Mouse (Mus musculus) heart, embryonic 10.5 days (tissue): ENCODE measurements around the gene Cby3. TPM values are rescaled to one million over a fixed set of nuclear protein-coding genes. Genes with fewer than 3 reads are reported as not detected.

Experiments
- DNase-seq: peaks from one replicate; pipeline ENCODE4 v3.0.0-alpha.2; 2017; ENCODE audit warnings: low spot score
- H3K27ac ChIP-seq: fragments of 300-500 bp; sonication (generic); 2 replicates; pipeline ENCODE4 v1.5.1; 2016; ENCODE audit warnings: mild to moderate bottlenecking
- H3K27me3 ChIP-seq: fragments of 300-500 bp; sonication (generic); 2 replicates; pipeline ENCODE4 v1.6.1; 2016; ENCODE audit warnings: mild to moderate bottlenecking; ENCODE audit not compliant: poor library complexity, insufficient read depth, severe bottlenecking
- H3K36me3 ChIP-seq: fragments of 300-500 bp; sonication (generic); 2 replicates; pipeline ENCODE4 v1.6.1; 2016; ENCODE audit warnings: mild to moderate bottlenecking, moderate library complexity
- H3K4me1 ChIP-seq: fragments of 300-500 bp; sonication (generic); 2 replicates; pipeline ENCODE4 v1.6.1; 2016; ENCODE audit warnings: mild to moderate bottlenecking
- H3K4me3 ChIP-seq: fragments of 300-500 bp; sonication (generic); 2 replicates; pipeline ENCODE4 v1.5.1; 2016; ENCODE audit warnings: mild to moderate bottlenecking, moderate library complexity
- H3K9me3 ChIP-seq: fragments of 300-500 bp; sonication (generic); 2 replicates; pipeline ENCODE4 v1.6.1; 2016; ENCODE audit warnings: mild to moderate bottlenecking, moderate library complexity
- WGBS: fragments of 180-500 bp; shearing (Covaris S2); methylation state at CpG from one replicate; pipeline ENCODE4 v1.1.7; 2016; 5-methylcytosine and 5-hydroxymethylcytosine counted together
- polyA plus RNA-seq: library from polyadenylated mRNA; unstranded; fragments of >200 nt; fragmentation: Nextera tagmentation; extraction: Ambion mirVana; gene quantifications from 2 replicates; pipeline ENCODE4 v1.2.1, GENCODE M21; 2016

Gene Cby3
- polyA plus RNA-seq, 1 experiment from 2014 or later: 0.39 TPM

DNA sequence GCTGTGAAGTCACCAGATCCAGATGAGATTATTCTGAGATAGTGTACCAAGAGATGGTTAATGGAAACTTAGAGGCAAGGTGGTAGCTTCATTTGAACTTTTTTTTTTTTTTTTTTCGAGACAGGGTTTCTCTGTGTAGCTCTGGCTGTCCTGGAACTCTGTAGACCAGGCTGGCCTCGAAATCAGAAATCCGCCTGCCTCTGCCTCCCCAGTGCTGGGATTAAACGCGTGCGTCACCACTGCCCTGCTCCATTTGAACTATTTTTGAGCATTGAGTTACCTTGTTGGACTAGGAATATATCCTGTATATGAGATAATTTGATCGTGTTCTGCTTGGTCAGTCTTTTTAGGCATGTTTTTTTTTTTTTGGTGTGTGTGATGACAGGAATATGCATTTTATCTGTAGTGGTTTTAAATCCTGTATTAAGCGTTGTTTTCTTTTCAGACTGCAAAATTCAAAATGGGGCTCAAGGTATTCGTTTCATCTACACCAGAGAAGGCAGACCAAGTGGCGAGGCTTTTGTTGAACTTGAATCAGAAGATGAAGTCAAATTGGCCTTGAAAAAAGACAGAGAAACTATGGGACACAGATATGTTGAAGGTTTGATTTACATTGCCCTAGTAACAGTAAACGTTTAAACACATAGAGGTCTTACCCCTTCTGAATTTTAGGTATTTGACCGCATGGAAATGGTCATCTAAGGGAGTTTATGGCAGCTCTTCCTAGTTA is 24.9 kb downstream of the Cby3 start:
- Histone ChIP-seq H3K4me3 (peak overlapping the region; percentile 99), H3K4me1 (peaks cover 18% of the 10 kb centered on the region), H3K9me3 (no peaks in the 10 kb centered on the region), H3K36me3 (peaks cover 49% of the 10 kb centered on the region), H3K27ac (no peak overlapping the region), H3K27me3 (no peaks in the 10 kb centered on the region)
- peak; percentile 11 for DNase-seq
- 68% methylated on average over 12 of the region's 12 CpGs for WGBS

GRCm38 (mm10) chr11:50381311-50381710 is 27.0 kb downstream of the Cby3 start:
- Histone ChIP-seq H3K27me3 (no peaks in the 10 kb centered on the region), H3K27ac (no peak overlapping the region), H3K36me3 (peaks cover 68% of the 10 kb centered on the region), H3K9me3 (no peaks in the 10 kb centered on the region), H3K4me3 (no peak overlapping the region), H3K4me1 (peaks cover 14% of the 10 kb centered on the region)
- DNase-seq: peak; percentile 38
- whole genome bisulfite sequencing: 63% methylated on average over 4 of the region's 4 CpGs

DNA sequence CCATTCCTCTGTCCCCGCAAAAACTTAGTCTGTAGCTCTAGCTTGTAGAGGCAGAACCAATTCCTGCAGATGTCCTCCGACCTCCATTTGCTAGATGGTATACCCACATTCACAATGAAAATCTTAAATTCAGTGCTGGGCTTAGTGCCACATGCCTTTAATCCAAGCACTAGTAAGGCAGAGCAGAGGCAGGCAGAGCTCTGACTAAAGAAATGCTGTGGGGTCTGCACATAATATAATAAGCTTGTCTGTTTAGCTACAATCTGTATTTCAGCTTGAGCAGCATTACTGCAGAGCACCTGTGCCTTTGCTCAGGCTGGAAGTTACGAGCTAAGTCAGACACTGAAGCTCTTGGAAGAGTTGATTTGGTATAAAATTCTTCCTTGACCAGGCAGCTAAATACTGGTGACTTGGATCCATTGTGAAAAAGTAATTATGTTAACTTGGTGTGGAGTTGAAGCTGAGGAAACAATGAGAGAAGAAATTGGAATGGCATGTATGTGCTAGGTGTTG is 33.0 kb downstream of the Cby3 start:
- WGBS: 81% methylated on average over 3 of the region's 3 CpGs
- Histone ChIP-seq H3K9me3 (no peaks in the 10 kb centered on the region), H3K27ac (no peak overlapping the region), H3K4me1 (peaks cover 7% of the 10 kb centered on the region; the same call in 1 of the 2 replicates), H3K27me3 (no peaks in the 10 kb centered on the region), H3K36me3 (peaks cover 80% of the 10 kb centered on the region), H3K4me3 (no peak overlapping the region)
- peak; percentile 57 for DNase-seq

DNA sequence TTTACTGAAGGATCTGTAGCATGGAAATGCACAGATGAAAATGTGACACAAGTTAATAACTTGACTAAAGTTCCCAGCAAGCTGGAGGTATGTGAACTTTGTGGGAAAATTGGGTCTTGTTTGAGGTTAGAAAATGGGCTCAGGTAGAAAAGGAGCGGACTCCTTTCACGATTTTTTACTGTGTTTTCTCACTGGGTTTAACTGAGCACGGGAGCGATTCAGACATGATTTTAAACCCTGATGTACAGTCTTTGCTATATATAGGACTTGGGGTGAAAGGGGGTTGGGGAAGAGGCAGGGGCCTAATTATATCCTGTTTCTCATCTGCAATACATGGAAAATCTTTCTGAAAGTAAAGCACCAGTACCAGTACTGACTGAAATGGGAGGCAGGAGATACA is 33.4 kb downstream of the Cby3 start:
- H3K27me3 ChIP-seq: no peaks in the 10 kb centered on the region
- H3K4me1 ChIP-seq: peaks cover 7% of the 10 kb centered on the region; the same call in 1 of the 2 replicates
- WGBS: 86% methylated on average over 4 of the region's 4 CpGs
- peak; percentile 13 for DNase-seq
- no peak overlapping the region for H3K4me3 ChIP-seq
- H3K27ac ChIP-seq: no peak overlapping the region
- peaks cover 76% of the 10 kb centered on the region for H3K36me3 ChIP-seq
- no peaks in the 10 kb centered on the region for H3K9me3 ChIP-seq

DNA sequence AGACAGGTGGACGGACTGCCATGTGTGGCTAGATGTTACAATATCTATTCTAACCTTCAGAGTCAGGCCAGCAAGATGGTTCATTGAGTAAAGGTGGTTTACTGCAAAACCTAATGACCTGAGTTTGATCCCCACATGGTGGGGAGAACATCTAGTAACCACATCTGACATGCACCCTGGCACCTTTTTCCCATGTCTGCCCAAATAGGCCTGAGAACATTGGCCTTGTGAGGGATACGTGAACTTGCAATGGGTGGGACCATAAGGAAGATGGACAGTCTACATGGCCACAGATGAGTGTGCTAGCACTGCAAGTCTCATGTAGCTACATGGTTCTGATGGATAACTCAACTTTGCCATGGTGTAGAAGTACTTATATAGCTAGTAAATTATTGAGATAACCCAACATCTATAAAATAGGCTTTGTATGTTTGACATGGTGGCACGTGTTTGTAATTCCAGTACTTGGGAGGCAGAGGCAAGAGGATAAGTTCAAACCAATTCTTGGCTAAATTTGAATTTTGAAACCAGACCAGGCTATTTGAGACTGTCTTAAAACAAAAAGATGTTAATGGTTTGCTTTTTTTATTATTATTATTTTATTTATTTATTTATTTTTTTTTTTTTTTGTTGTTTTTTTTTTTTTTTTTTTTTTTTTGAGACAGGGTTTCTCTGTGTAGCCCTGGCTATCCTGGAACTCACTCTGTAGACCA is 34.1 kb downstream of the Cby3 start:
- H3K27ac ChIP-seq: no peak overlapping the region
- H3K36me3 ChIP-seq: peaks cover 71% of the 10 kb centered on the region
- DNase-seq: peak; percentile 63
- peaks cover 7% of the 10 kb centered on the region; the same call in 1 of the 2 replicates for H3K4me1 ChIP-seq
- 86% methylated on average over 3 of the region's 3 CpGs for WGBS
- H3K9me3 ChIP-seq: no peaks in the 10 kb centered on the region
- no peak overlapping the region for H3K4me3 ChIP-seq
- H3K27me3 ChIP-seq: no peaks in the 10 kb centered on the region

GRCm38 (mm10) chr11:50389011-50389410 is 34.7 kb downstream of the Cby3 start:
- peak; percentile 72 for DNase-seq
- no peak overlapping the region for H3K4me3 ChIP-seq
- peaks cover 7% of the 10 kb centered on the region; the same call in 1 of the 2 replicates for H3K4me1 ChIP-seq
- WGBS: 77% methylated on average over 3 of the region's 3 CpGs
- no peaks in the 10 kb centered on the region for H3K9me3 ChIP-seq
- H3K27me3 ChIP-seq: no peaks in the 10 kb centered on the region
- H3K27ac ChIP-seq: no peak overlapping the region
- H3K36me3 ChIP-seq: peaks cover 71% of the 10 kb centered on the region

GRCm38 (mm10) chr11:50389616-50390015 is 35.4 kb downstream of the Cby3 start:
- 68% methylated on average over 5 of the region's 5 CpGs for WGBS
- Histone ChIP-seq H3K4me3 (no peak overlapping the region), H3K36me3 (peaks cover 71% of the 10 kb centered on the region), H3K4me1 (peaks cover 7% of the 10 kb centered on the region; the same call in 1 of the 2 replicates), H3K9me3 (no peaks in the 10 kb centered on the region), H3K27ac (no peak overlapping the region), H3K27me3 (no peaks in the 10 kb centered on the region)
- DNase-seq: peak; percentile 74

- Histone ChIP-seq H3K9me3 (no peaks in the 10 kb centered on the region), H3K27ac (peak overlapping the region; percentile 56; the same call in 1 of the 2 replicates), H3K27me3 (no peaks in the 10 kb centered on the region), H3K4me3 (no peak overlapping the region), H3K36me3 (peaks cover 55% of the 10 kb centered on the region), H3K4me1 (peaks cover 7% of the 10 kb centered on the region; the same call in 1 of the 2 replicates)
- WGBS: 47% methylated on average over 4 of the region's 4 CpGs
- peak; percentile 75 for DNase-seq
Observed at GRCm38 (mm10) chr11:50391272-50391960, 37.2 kb downstream of the Cby3 start.

- Histone ChIP-seq H3K4me3 (no peak overlapping the region), H3K9me3 (no peaks in the 10 kb centered on the region), H3K27ac (no peak overlapping the region), H3K4me1 (peaks cover 14% of the 10 kb centered on the region; the same call in 1 of the 2 replicates), H3K27me3 (no peaks in the 10 kb centered on the region), H3K36me3 (peaks cover 46% of the 10 kb centered on the region)
- peak; percentile 70 for DNase-seq
- 84% methylated on average over 6 of the region's 6 CpGs for WGBS
Observed at GRCm38 (mm10) chr11:50393306-50393705, 39.0 kb downstream of the Cby3 start.

DNA sequence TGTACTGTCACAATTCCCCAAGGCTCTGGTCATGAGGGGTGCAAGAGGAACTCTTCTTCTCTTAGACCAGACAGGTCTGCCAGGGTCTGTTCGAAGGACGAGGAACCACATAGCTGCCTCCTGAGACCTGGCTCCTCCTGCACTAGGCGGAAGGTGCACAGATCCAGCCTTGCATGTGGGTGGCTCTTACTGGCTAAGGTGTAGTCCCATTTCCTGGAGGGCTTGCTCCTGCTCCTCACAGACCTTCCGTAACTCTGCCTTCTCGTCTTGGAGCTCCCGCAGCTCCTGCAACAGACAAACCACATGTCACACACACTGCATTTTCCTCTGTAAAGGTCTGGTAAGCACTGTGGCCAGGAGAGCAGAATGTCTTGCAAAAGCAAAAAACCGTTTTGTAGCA is 40.5 kb downstream of the Cby3 start:
- Histone ChIP-seq H3K4me1 (peaks cover 14% of the 10 kb centered on the region; the same call in 1 of the 2 replicates), H3K36me3 (peaks cover 49% of the 10 kb centered on the region), H3K4me3 (no peak overlapping the region), H3K27me3 (no peaks in the 10 kb centered on the region), H3K9me3 (no peaks in the 10 kb centered on the region), H3K27ac (no peak overlapping the region)
- WGBS: 87% methylated on average over 7 of the region's 7 CpGs
- peak; percentile 70 for DNase-seq

DNA sequence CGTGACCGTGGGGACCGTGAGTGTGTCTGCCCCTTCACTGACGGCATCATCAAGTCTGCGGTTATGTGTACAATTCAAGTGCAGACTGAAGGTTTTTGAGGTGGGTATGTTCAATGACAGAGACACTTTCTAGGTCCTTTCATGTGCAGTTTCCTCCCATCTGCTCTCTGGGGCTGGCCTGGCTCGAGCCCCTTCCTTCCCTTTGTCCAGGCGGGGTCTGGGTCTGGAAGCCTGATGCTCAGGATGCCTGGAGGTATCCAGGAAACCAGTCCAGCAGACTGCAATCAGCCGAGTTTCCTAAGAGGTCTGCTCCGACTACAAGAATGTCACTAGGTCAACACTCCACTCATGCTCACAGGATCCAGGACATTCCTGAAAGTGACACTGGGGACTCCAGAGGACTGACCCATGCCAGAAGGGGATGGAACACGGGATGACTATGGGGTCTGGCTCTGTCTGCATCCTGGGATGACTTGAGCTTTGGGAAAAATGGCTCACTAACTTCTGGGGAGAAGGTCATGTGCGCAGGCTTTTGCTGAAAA is 42.6 kb downstream of the Cby3 start:
- Histone ChIP-seq H3K36me3 (peaks cover 56% of the 10 kb centered on the region), H3K27me3 (no peaks in the 10 kb centered on the region), H3K4me1 (peaks cover 8% of the 10 kb centered on the region; the same call in 1 of the 2 replicates), H3K27ac (no peak overlapping the region), H3K4me3 (no peak overlapping the region), H3K9me3 (no peaks in the 10 kb centered on the region)
- peak; percentile 74 for DNase-seq
- 75% methylated on average over 11 of the region's 11 CpGs for WGBS

GRCm38 (mm10) chr11:50397316-50397715 is 43.1 kb downstream of the Cby3 start:
- Histone ChIP-seq H3K4me3 (no peak overlapping the region), H3K9me3 (no peaks in the 10 kb centered on the region), H3K27me3 (no peaks in the 10 kb centered on the region), H3K4me1 (0 out of 2 replicates have a peak, but pooled peaks cover 7% of the 10 kb centered on the region), H3K27ac (no peak overlapping the region), H3K36me3 (peaks cover 59% of the 10 kb centered on the region)
- peak; percentile 62 for DNase-seq
- WGBS: 70% methylated on average over 9 of the region's 9 CpGs
